Mouse (Mus musculus) frontal cortex, postnatal 25 days (tissue): ENCODE measurements around the gene Sh2d7.

ENCODE experiments used
- DNase-seq, 2 experiments: peaks; one replicate each; pipeline ENCODE4 v3.0.0; 2022; ENCODE audit warnings: low spot score in 2 of 2

Gene Sh2d7

DNA sequence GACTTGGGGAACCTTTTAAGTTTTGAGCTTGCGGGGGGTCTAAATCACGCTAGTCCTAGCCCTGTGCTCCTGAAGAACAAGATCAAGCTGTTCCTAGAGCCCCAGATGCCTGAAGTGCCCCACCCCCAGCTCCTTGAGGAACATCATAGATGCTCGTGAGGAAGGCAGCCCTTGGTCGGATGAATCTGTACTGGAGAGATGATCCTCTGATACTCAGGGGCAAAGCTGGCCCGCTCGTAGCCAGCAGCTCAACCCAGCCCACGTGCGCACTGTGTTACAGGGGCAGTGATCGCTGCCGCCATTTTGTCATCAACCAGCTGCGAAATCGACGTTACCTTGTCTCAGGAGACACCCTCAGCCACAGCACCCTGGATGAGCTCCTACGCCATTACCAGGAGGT lies at the start of gene Sh2d7:
Gene Sh2d7, plus strand, starts transcription at position 301 of the 400 bp plus-strand sequence.
- DNase-seq: no peak

DNA sequence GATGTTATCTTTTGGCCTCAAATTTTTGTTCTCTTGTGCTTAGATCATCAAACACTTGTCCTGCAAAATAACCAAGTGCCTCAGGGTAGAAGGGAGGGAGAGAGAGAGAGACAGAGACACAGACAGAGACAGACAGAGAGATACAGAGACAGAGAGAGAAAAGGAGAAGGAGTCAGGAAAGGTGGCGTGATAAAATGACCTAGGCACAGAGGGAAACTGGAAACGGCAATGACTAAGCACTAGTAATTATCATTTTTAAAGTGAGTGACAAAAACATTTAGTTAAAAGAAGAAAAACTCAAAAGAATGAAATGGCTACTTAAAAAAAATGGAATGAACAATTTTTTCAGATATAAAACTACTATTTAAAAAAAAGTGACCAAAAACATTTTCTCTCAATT lies 49.2 kb upstream of the Sh2d7 start:
- DNase-seq: no peak

DNA sequence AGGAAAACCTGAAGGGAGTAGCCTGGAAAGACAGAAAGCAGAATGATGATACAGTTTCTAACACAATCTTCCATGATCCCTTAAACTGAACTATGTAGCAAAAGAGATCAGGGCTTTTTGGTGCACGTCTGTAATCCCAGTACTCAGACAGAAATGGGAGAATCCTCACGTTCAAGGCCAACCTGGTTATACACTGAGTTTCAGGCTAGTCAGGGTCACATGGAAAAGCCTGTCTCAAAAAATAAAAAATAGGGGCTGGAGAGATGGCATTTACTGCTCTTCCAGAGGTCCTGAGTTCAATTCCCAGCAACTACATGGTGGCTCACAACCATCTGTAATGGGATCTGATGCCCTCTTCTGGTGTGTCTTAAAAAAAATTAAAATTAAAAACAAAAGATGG lies 48.4 kb upstream of the Sh2d7 start:
- DNase-seq: no peak

DNA sequence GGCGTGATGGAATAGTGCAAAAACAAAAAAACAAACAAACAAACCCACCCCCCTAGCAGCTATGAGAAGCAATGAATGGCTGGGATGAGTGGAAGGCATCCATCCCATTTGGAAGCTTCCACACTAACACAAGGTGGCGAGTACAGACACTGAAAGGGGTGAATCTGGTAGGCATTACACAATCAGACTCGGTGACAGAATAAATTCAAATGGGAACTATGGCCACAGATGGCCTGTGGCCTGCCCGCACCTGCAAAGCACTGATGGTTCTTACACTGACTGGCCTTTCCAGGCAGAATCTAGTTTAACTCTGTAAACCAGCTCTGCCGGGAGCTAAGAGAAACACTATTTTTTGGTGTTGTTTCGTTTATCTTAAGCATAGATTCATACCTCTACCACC lies 39.5 kb upstream of the Sh2d7 start:
- no peak for DNase-seq

DNA sequence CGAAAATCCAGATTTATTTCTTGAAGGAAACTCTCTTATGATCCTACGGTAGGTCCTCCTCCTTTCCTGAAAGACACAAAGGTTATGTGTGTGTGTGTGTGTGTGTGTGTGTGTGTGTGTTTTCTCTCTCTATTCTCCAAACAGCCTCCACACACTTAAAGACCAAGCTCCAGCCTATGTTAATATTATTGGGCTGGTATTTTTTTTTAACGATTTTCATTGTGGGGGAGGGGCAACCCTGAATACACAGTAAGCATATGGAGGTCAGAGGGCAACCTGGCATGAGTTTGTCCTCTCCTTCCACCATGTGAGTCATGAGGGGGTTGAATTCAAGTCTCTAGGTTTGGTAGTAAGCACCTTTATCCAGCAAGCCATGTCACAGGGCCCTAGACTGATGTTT lies 39.0 kb upstream of the Sh2d7 start:
- DNase-seq: no peak

- no peak for DNase-seq
These were observed 37.8 kb upstream of the Sh2d7 start for GRCm38 (mm10) chr9:54500832-54501452.

DNA sequence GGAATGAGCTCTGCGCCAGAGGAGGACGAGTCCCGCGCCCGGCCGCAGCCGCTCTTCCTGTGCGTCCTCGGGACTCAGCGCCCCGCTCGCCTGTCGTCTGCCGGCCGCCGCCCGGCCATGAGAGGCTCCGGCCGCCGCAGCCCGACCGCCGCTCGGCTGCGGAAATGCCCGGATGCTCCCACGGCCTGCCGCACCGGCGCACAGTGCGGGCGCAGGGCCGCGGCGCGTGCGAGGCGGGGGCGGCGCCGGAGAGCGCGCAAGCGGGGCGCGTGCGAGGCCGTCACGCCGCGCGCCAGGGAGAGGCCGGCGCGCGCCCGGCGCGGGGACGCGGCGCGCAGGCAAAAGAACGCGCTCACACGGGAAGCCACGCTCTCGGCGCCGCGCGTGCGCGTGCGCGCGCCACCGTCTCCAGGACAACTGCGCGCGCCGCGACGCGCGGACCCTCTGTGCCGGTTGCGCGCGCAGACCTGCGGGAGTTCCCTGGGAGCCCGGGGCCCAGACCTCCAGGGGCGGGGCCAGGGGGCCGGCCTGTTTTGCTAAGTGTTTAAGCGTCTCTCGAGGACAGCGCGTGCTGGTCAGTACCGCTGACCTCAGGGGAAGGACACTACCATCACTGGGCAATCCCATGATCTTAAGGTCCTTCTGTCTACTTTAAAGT lies 37.2 kb upstream of the Sh2d7 start, which contains the start of gene Dmxl2:
Gene Dmxl2, minus strand, starts transcription at position 174 of the 658 bp plus-strand sequence.
- peak; percentile 72 to 73 for DNase-seq

DNA sequence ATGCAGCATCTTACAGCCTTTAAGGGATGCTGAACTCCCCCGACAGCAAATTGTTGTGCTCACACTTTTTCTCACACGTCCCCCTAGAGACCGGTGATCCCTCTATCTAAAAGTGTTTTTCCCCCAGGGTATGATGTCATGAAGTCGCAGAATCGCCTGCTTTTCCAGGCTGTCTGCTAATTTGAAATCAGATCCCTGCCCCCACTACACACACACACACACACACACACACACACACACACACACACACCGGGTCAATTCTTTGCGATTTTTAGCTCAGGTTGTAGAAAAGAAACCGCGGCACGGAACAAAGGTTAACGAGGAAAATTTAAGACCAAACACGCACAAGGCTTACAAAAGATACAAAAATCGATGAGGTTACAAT lies 36.7 kb upstream of the Sh2d7 start:
- no peak for DNase-seq

DNA sequence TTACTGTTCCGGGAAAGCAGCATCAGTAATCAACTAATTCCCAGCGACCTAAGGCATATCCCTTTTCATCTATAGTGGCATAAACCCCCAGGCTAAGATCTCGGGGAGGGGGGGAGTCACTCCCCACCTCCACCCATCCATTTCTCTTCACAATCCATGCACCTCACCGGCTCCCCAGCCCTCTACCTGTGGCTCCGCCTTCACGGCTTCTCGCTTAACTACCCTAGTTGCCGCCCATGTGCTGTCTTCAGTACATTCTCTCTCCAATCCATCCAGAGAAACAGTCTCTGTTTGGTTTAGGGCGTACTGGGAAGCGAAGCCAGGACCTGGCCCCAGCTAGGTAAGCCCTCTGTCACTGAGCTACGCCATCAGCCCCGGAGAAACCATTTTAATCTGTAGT lies 35.9 kb upstream of the Sh2d7 start:
- DNase-seq: no peak

DNA sequence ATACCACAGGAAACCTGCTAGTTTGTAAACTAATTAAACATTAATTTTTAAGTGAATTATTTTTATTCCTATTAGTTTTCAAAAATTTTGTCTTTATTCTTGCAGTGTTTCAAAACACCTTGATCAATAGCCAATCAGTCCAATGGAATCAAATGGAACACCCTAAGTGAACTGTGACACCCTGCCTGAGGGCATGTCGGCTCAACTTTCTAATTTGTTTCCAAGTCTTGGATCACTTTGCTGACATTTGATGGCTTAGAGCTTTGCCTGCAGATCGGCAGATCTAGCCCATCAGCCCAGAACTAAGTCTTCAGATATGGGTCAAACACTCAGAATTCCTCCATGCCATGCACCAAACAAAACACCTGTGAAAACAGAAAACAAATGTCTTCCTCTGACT lies 22.8 kb upstream of the Sh2d7 start:
- no peak for DNase-seq

DNA sequence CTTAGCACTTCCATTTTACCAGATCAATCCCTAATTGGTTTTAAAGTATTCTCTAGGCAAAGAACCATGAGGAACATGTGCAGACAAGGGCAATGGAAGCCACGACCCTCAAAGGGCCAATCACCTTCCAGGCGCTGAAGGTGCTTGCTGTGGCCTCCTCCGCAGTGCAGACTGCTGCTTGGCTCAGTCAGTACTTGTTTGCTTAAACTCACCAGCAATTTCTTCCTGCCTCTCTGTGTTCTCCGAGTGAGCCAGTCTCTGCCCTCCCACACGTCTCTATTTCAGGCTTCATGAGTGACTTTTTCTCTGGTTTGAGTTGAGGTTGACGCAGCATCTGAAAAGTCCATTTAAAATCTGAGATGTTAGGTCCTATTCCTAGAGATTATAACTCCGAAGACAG lies 19.9 kb upstream of the Sh2d7 start:
- DNase-seq: peak in 1 of 2 experiments; percentile 34

GRCm38 (mm10) chr9:54520286-54520685 lies 18.5 kb upstream of the Sh2d7 start:
- no peak for DNase-seq

- DNase-seq: no peak
These were observed 11.1 kb upstream of the Sh2d7 start for GRCm38 (mm10) chr9:54527694-54528093.

- DNase-seq: no peak
These were observed 8.8 kb upstream of the Sh2d7 start for GRCm38 (mm10) chr9:54529950-54530349.

GRCm38 (mm10) chr9:54530836-54531235 lies 7.9 kb upstream of the Sh2d7 start:
- no peak for DNase-seq

DNA sequence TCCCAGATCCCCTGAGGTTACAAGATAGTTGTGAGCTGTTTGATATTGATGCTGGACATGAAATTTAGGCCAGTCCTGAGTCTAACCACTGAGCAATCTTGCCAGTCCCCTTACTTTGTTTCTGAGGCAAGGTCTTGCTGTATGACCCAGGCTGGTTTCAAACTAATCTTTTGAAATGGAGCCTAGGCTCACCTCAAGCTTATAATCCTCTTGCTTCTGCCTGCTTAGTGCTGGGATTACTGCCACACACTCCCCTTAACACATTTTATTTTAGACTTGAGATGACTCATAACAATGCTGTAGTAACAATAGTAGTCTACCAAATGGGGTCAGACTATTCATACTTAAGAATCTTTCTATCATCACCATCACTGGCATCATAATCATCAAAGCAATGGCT lies 7.4 kb upstream of the Sh2d7 start:
- no peak for DNase-seq

- DNase-seq: no peak
These were observed 5.9 kb upstream of the Sh2d7 start for GRCm38 (mm10) chr9:54532926-54533325.

DNA sequence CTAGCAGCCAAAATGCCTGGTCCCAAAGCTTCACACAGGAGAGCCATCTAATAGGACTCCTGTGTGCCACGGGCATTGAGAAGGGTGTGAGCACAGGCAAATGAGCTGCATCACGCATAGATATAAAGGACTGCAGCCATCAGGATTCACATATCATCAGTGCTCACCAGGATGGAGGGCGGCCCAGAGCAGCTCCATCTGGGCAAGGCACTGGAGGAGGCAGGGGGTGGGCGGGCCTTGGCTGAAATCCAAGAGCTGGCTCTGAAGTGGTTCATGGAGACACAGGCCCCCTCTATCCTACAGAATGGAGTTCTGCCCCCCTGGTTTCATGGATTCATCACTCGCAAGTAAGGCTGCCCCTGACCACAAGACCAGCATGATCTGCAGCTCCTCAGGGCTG lies 4.8 kb upstream of the Sh2d7 start:
- DNase-seq: peak; percentile 56 to 57

- DNase-seq: peak in 1 of 2 experiments; percentile 13
These were observed 2.5 kb upstream of the Sh2d7 start for GRCm38 (mm10) chr9:54536236-54536635.

- DNase-seq: no peak
These were observed 1.8 kb upstream of the Sh2d7 start for GRCm38 (mm10) chr9:54537030-54537429.

DNA sequence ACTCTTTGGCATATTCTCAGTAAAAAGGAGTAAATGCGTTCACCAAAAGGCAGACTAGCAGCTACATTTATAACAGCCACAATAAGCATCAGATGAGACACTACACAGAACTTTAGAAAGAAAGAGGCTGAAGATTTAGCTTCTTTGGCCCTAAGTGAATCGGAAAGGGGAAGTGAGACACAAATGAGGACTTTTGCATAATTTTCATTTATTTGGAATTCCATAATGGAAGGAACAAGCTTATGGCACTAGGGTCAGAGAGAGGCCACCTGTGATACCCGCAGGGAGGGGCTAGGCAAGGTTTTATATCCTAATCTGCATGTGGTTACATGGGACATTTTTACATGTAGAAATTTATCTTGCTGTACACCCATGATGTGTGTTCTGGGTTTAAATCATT lies 1.3 kb upstream of the Sh2d7 start:
- DNase-seq: no peak

- DNase-seq: no peak
These were observed 540 bp upstream of the Sh2d7 start for GRCm38 (mm10) chr9:54538244-54538643.

- no peak for DNase-seq
These were observed 2.0 kb downstream of the Sh2d7 start for GRCm38 (mm10) chr9:54540801-54541200.
